Mouse (Mus musculus): ENCODE data around the gene Ehd4. TPM values are rescaled to one million over a fixed set of nuclear protein-coding genes. Genes with fewer than 3 reads are reported as not detected.
A peak's percentile ranks its signal among the peaks of the same experiment; 100 is the strongest.

Gene Ehd4
- total RNA-seq, 2 experiments from 2014 or later: 130 to 134 TPM

GRCm38 (mm10) chr2:120108077-120108476, 46.3 kb downstream of the Ehd4 start:
- no peak for DNase-seq

- DNase-seq: no peak
These were observed 47.0 kb downstream of the Ehd4 start for GRCm38 (mm10) chr2:120107446-120107845.

- no peak for DNase-seq
These were observed 47.9 kb downstream of the Ehd4 start for GRCm38 (mm10) chr2:120106397-120106973.

- no peak for DNase-seq
These were observed 48.5 kb downstream of the Ehd4 start for GRCm38 (mm10) chr2:120105861-120106260.

GRCm38 (mm10) chr2:120102881-120103280, 51.5 kb downstream of the Ehd4 start:
- no peak for DNase-seq

GRCm38 (mm10) chr2:120102450-120102849, 52.0 kb downstream of the Ehd4 start:
- DNase-seq: no peak

- DNase-seq: no peak
These were observed 52.4 kb downstream of the Ehd4 start for GRCm38 (mm10) chr2:120101961-120102360.

- DNase-seq: no peak
These were observed 54.5 kb downstream of the Ehd4 start for GRCm38 (mm10) chr2:120099886-120100285.

GRCm38 (mm10) chr2:120099263-120099662, 55.1 kb downstream of the Ehd4 start:
- DNase-seq: no peak

GRCm38 (mm10) chr2:120098781-120099202, 55.6 kb downstream of the Ehd4 start:
- DNase-seq: no peak

- DNase-seq: no peak
These were observed 56.5 kb downstream of the Ehd4 start for GRCm38 (mm10) chr2:120097868-120098267.

- DNase-seq: no peak
These were observed 57.7 kb downstream of the Ehd4 start for GRCm38 (mm10) chr2:120096711-120097110.

GRCm38 (mm10) chr2:120096191-120096590, 58.2 kb downstream of the Ehd4 start:
- no peak for DNase-seq

GRCm38 (mm10) chr2:120095171-120095570, 59.2 kb downstream of the Ehd4 start:
- DNase-seq: no peak

- peak; percentile 62 for DNase-seq
These were observed 60.6 kb downstream of the Ehd4 start for GRCm38 (mm10) chr2:120093671-120094430.

- no peak for DNase-seq
These were observed 63.4 kb downstream of the Ehd4 start for GRCm38 (mm10) chr2:120090979-120091378.

GRCm38 (mm10) chr2:120087897-120088296, 66.5 kb downstream of the Ehd4 start:
- DNase-seq: no peak

- no peak for DNase-seq
These were observed 67.0 kb downstream of the Ehd4 start for GRCm38 (mm10) chr2:120087391-120087790.

- DNase-seq: no peak
These were observed 68.4 kb downstream of the Ehd4 start for GRCm38 (mm10) chr2:120086038-120086437.

- no peak for DNase-seq
These were observed 69.6 kb downstream of the Ehd4 start for GRCm38 (mm10) chr2:120084593-120085361.

GRCm38 (mm10) chr2:120082416-120082815, 72.0 kb downstream of the Ehd4 start:
- no peak for DNase-seq

GRCm38 (mm10) chr2:120076076-120076705, 78.2 kb downstream of the Ehd4 start:
- peak; percentile 54 for DNase-seq

GRCm38 (mm10) chr2:120074096-120074495, 80.3 kb downstream of the Ehd4 start:
- no peak for DNase-seq

All from gastrocnemius, postnatal 10 days (tissue).